Mouse (Mus musculus) telencephalon, adult 2 months (tissue): ENCODE results near the gene Lrtm2.
A peak's percentile ranks its signal among the peaks of the same experiment; 100 is the strongest.

Source experiments
- DNase-seq: peaks from one replicate; pipeline ENCODE4 v3.0.0-alpha.2; 2011; ENCODE audit warnings: low read depth, low spot score

The Lrtm2 gene

GRCm38 (mm10) chr6:119336124-119336523, 5.6 kb upstream of the Lrtm2 start:
- no peak for DNase-seq

GRCm38 (mm10) chr6:119333831-119334230, 3.3 kb upstream of the Lrtm2 start:
- no peak for DNase-seq

GRCm38 (mm10) chr6:119333202-119333601, 2.6 kb upstream of the Lrtm2 start:
- DNase-seq, result no peak

GRCm38 (mm10) chr6:119332111-119332510, 1.5 kb upstream of the Lrtm2 start:
- no peak for DNase-seq

- DNase-seq, result no peak
Measured at GRCm38 (mm10) chr6:119329936-119330335, 630 bp downstream of the Lrtm2 start.

- DNase-seq, result peak; percentile 95
Measured at GRCm38 (mm10) chr6:119329215-119329714, 1.3 kb downstream of the Lrtm2 start.

GRCm38 (mm10) chr6:119328521-119329115, 1.9 kb downstream of the Lrtm2 start:
- no peak for DNase-seq

GRCm38 (mm10) chr6:119326541-119326940, 4.0 kb downstream of the Lrtm2 start:
- no peak for DNase-seq

GRCm38 (mm10) chr6:119325978-119326377, 4.6 kb downstream of the Lrtm2 start:
- no peak for DNase-seq

GRCm38 (mm10) chr6:119324776-119325175, 5.8 kb downstream of the Lrtm2 start:
- DNase-seq, result no peak

GRCm38 (mm10) chr6:119321752-119322151, 8.8 kb downstream of the Lrtm2 start:
- no peak for DNase-seq

- no peak for DNase-seq
Measured at GRCm38 (mm10) chr6:119320481-119320880, 10.1 kb downstream of the Lrtm2 start.

- DNase-seq, result no peak
Measured at GRCm38 (mm10) chr6:119319358-119319757, 11.2 kb downstream of the Lrtm2 start.

- DNase-seq, result no peak
Measured at GRCm38 (mm10) chr6:119318732-119319131, 11.8 kb downstream of the Lrtm2 start.

GRCm38 (mm10) chr6:119314751-119315476, 15.7 kb downstream of the Lrtm2 start:
- no peak for DNase-seq

- no peak for DNase-seq
Measured at GRCm38 (mm10) chr6:119313588-119314375, 16.8 kb downstream of the Lrtm2 start.

GRCm38 (mm10) chr6:119313096-119313495, 17.5 kb downstream of the Lrtm2 start:
- no peak for DNase-seq

- no peak for DNase-seq
Measured at GRCm38 (mm10) chr6:119312381-119312780, 18.2 kb downstream of the Lrtm2 start.

- peak; percentile 88 for DNase-seq
Measured at GRCm38 (mm10) chr6:119310176-119310575, 20.4 kb downstream of the Lrtm2 start.

GRCm38 (mm10) chr6:119307867-119308413, 22.6 kb downstream of the Lrtm2 start:
- no peak for DNase-seq

- DNase-seq, result no peak
Measured at GRCm38 (mm10) chr6:119303331-119303730, 27.2 kb downstream of the Lrtm2 start.

- DNase-seq, result no peak
Measured at GRCm38 (mm10) chr6:119301310-119301709, 29.3 kb downstream of the Lrtm2 start.
